In genomic region chr7:84287226-84287587, GRCm38 (mm10) we compare ENCODE assay signal across 19 mouse cellular contexts.
DNase-seq lines count a peak whose midpoint lies in the region; ATAC-seq and TF ChIP-seq lines count a peak whose summit lies in the region.
"Had no signal": no experiment of that assay in that cellular context is flagged by ENCODE, and none has a peak within 500 bp of the region (broad histone marks: within the 10 kb centered on the region; RNA-seq: fewer than 3 reads in every experiment).

No protein-coding gene starts in this region.

- no peaks in the 10 kb centered on the region for H3K9me3 ChIP-seq in forebrain, embryonic 13.5 days (replicated peaks)
- H3K9me3 ChIP-seq in forebrain, embryonic 10.5 days: no peaks in the 10 kb centered on the region
- no peaks in the 10 kb centered on the region for H3K9me3 ChIP-seq in forebrain, embryonic 14.5 days (replicated peaks; ENCODE audit: control insufficient read depth, low read length)
- no peaks in the 10 kb centered on the region for H3K9me3 ChIP-seq in forebrain, embryonic 16.5 days (ENCODE audit: control insufficient read depth, low read length)
- H3K9me3 ChIP-seq in hindbrain, postnatal 0 days (ENCODE audit: low read length): no peaks in the 10 kb centered on the region
- H3K9me3 ChIP-seq: embryonic facial prominence, embryonic 10.5 days; embryonic facial prominence, embryonic 12.5 days had no signal

- no peak overlapping the region for H3K4me3 ChIP-seq in forebrain, embryonic 13.5 days
- no peak overlapping the region for H3K4me3 ChIP-seq in forebrain, embryonic 10.5 days
- H3K4me3 ChIP-seq in forebrain, embryonic 14.5 days (ENCODE audit: low read depth, low read length): no peak overlapping the region
- no peak overlapping the region for H3K4me3 ChIP-seq in forebrain, embryonic 16.5 days (replicated peaks; ENCODE audit: low read length)
- no peak overlapping the region for H3K4me3 ChIP-seq in hindbrain, postnatal 0 days (ENCODE audit: low read length)
- H3K4me3 ChIP-seq: embryonic facial prominence, embryonic 10.5 days; embryonic facial prominence, embryonic 12.5 days; erythroblast, embryonic 14.5 days had no signal

- peak; percentile 54; the same call in 1 of the 2 replicates for ATAC-seq in forebrain, embryonic 13.5 days
- ATAC-seq in forebrain, embryonic 14.5 days: peak; percentile 49; the same call in 1 of the 2 replicates
- ATAC-seq in forebrain, embryonic 16.5 days: peak; percentile 63
- no peak for ATAC-seq in hindbrain, postnatal 0 days

- peaks cover 62% of the 10 kb centered on the region for H3K36me3 ChIP-seq in forebrain, embryonic 13.5 days (ENCODE audit: poor library complexity, severe bottlenecking)
- peaks cover 72% of the 10 kb centered on the region for H3K36me3 ChIP-seq in forebrain, embryonic 10.5 days (replicated peaks)
- H3K36me3 ChIP-seq in forebrain, embryonic 14.5 days (ENCODE audit: control insufficient read depth, insufficient read depth, low read length): peaks cover 41% of the 10 kb centered on the region
- peaks cover 3% of the 10 kb centered on the region; the same call in 1 of the 2 replicates for H3K36me3 ChIP-seq in forebrain, embryonic 16.5 days (ENCODE audit: control insufficient read depth, insufficient read depth)
- peaks cover 24% of the 10 kb centered on the region; the same call in 1 of the 2 replicates for H3K36me3 ChIP-seq in hindbrain, postnatal 0 days (ENCODE audit: insufficient read depth, low read length)

- no peaks in the 10 kb centered on the region for H3K27me3 ChIP-seq in forebrain, embryonic 13.5 days
- H3K27me3 ChIP-seq in forebrain, embryonic 10.5 days (ENCODE audit: poor library complexity, severe bottlenecking): no peaks in the 10 kb centered on the region
- H3K27me3 ChIP-seq in forebrain, embryonic 14.5 days (replicated peaks; ENCODE audit: control insufficient read depth, insufficient read depth, low read length): no peaks in the 10 kb centered on the region
- no peaks in the 10 kb centered on the region for H3K27me3 ChIP-seq in forebrain, embryonic 16.5 days (replicated peaks; ENCODE audit: control insufficient read depth, insufficient read depth, low read length)
- H3K27me3 ChIP-seq in hindbrain, postnatal 0 days (ENCODE audit: insufficient read depth, low read length): no peaks in the 10 kb centered on the region
- H3K27me3 ChIP-seq: embryonic facial prominence, embryonic 12.5 days had no signal

- no peaks in the 10 kb centered on the region; the same call in 1 of the 2 replicates for H3K4me1 ChIP-seq in forebrain, embryonic 13.5 days
- H3K4me1 ChIP-seq in forebrain, embryonic 10.5 days: no peaks in the 10 kb centered on the region
- H3K4me1 ChIP-seq in forebrain, embryonic 14.5 days (ENCODE audit: control insufficient read depth, insufficient read depth, low read length): no peaks in the 10 kb centered on the region
- H3K4me1 ChIP-seq in forebrain, embryonic 16.5 days (replicated peaks; ENCODE audit: control insufficient read depth, insufficient read depth, low read length): peaks cover 6% of the 10 kb centered on the region; the same call in 1 of the 2 replicates
- H3K4me1 ChIP-seq in hindbrain, postnatal 0 days (ENCODE audit: insufficient read depth, low read length): no peaks in the 10 kb centered on the region
- H3K4me1 ChIP-seq: embryonic facial prominence, embryonic 10.5 days; embryonic facial prominence, embryonic 12.5 days had no signal

- 67% methylated on average over 2 of the region's 2 CpGs for WGBS in forebrain, embryonic 13.5 days
- WGBS in forebrain, embryonic 10.5 days: 86% methylated on average over 2 of the region's 2 CpGs
- 68% methylated on average over 2 of the region's 2 CpGs for WGBS in forebrain, embryonic 14.5 days
- 59% methylated on average over 2 of the region's 2 CpGs for WGBS in forebrain, embryonic 16.5 days
- 82% methylated on average over 2 of the region's 2 CpGs for WGBS in hindbrain, postnatal 0 days

- H3K9ac ChIP-seq in forebrain, embryonic 13.5 days: no peak overlapping the region
- H3K9ac ChIP-seq in forebrain, embryonic 14.5 days (ENCODE audit: low read length): no peak overlapping the region
- H3K9ac ChIP-seq in forebrain, embryonic 16.5 days (replicated peaks; ENCODE audit: low read depth, low read length): no peak overlapping the region
- no peak overlapping the region for H3K9ac ChIP-seq in hindbrain, postnatal 0 days (replicated peaks; ENCODE audit: low read length)
- H3K9ac ChIP-seq: embryonic facial prominence, embryonic 12.5 days had no signal

- TF ChIP-seq CTCF in hindbrain, postnatal 0 days (IDR thresholded peaks at IDR 0.05; ENCODE audit: low read depth): no peak

- H3K27ac ChIP-seq in forebrain, embryonic 13.5 days: peak overlapping the region; percentile 64
- no peak overlapping the region for H3K27ac ChIP-seq in forebrain, embryonic 10.5 days
- H3K27ac ChIP-seq in forebrain, embryonic 14.5 days (ENCODE audit: low read depth, low read length): peak overlapping the region; percentile 36; the same call in 1 of the 2 replicates
- H3K27ac ChIP-seq in forebrain, embryonic 16.5 days (ENCODE audit: low read length): peak overlapping the region; percentile 39
- no peak overlapping the region for H3K27ac ChIP-seq in hindbrain, postnatal 0 days
- H3K27ac ChIP-seq: embryonic facial prominence, embryonic 10.5 days; embryonic facial prominence, embryonic 12.5 days had no signal

- no peak for DNase-seq in forebrain, embryonic 10.5 days (ENCODE audit: extremely low spot score, low spot score)
- peak; percentile 26 for DNase-seq in brain, embryonic 18.5 days (ENCODE audit: low read depth, low spot score)
- DNase-seq in forebrain, embryonic 14.5 days (ENCODE audit: low spot score): no peak
- no peak for DNase-seq in thymus, postnatal 4 days
- DNase-seq in hindbrain, postnatal 0 days (ENCODE audit: low spot score): no peak
- DNase-seq in frontal cortex, postnatal 14 days (ENCODE audit: low spot score in 2 of 2): no peak
- DNase-seq: adrenal gland, adult 2 months; adrenal gland, postnatal 10 days; adrenal gland, postnatal 25 days; cerebellum, adult 11-12 months; cerebellum, adult 2 months; cerebellum, adult 9-10 months; cerebellum, postnatal 10 days; cerebellum, postnatal 25 days had no signal

- H3K4me2 ChIP-seq in forebrain, embryonic 13.5 days: no peak overlapping the region
- H3K4me2 ChIP-seq in forebrain, embryonic 14.5 days (ENCODE audit: low read length): no peak overlapping the region
- no peak overlapping the region for H3K4me2 ChIP-seq in forebrain, embryonic 16.5 days (ENCODE audit: low read length)
- H3K4me2 ChIP-seq in hindbrain, postnatal 0 days (ENCODE audit: low read depth, low read length): no peak overlapping the region
- H3K4me2 ChIP-seq: embryonic facial prominence, embryonic 12.5 days had no signal

Comparison
In these comparisons a context has a peak if more than half of its experiments do, and no peak if none do; other contexts are left out.
1. H3K27ac ChIP-seq: peak in forebrain, embryonic 13.5 days (single experiment), forebrain, embryonic 14.5 days (single experiment) and forebrain, embryonic 16.5 days (single experiment); none in forebrain, embryonic 10.5 days (single experiment) and hindbrain, postnatal 0 days (single experiment).